Mouse (Mus musculus) ES-E14 (cell line): ENCODE data around the gene Fam83b. TPM values are rescaled to one million over a fixed set of nuclear protein-coding genes. Genes with fewer than 3 reads are reported as not detected.

Experiments
- DNase-seq: peaks from one replicate; pipeline ENCODE4 v3.0.0-alpha.2; 2013; ENCODE audit warnings: low read depth, low spot score
- H3K27ac ChIP-seq: 2 replicates; pipeline ENCODE4 v1.5.1; 2012; ENCODE audit warnings: low read depth, mild to moderate bottlenecking, low read length, moderate library complexity, mixed read lengths; ENCODE audit not compliant: poor library complexity, insufficient read depth, severe bottlenecking
- H3K36me3 ChIP-seq: 2 replicates; pipeline ENCODE4 v1.6.1; 2012; ENCODE audit warnings: mild to moderate bottlenecking, low read length, moderate library complexity, mixed read lengths; ENCODE audit not compliant: control insufficient read depth, poor library complexity, insufficient read depth, severe bottlenecking
- H3K4me1 ChIP-seq, 2 experiments: fragments of 150-350 bp in 1 of 2; sonication (generic) in 1 of 2; 2 replicates each; pipeline ENCODE4 v1.6.1; 2012; ENCODE audit warnings: low read length in 2 of 2, mild to moderate bottlenecking in 1 of 2, mixed read lengths in 1 of 2; ENCODE audit not compliant: control insufficient read depth in 2 of 2, insufficient read depth in 2 of 2, poor library complexity in 1 of 2
- H3K4me3 ChIP-seq, 2 experiments: fragments of 150-350 bp in 1 of 2; sonication (generic) in 1 of 2; 2 replicates each; pipeline ENCODE4 v1.5.1; 2012; ENCODE audit warnings: low read length in 2 of 2, low read depth in 1 of 2, mild to moderate bottlenecking in 1 of 2, mixed read lengths in 1 of 2; ENCODE audit not compliant: insufficient read depth in 1 of 2, poor library complexity in 1 of 2, severe bottlenecking in 1 of 2
- H3K9ac ChIP-seq: 2 replicates; pipeline ENCODE4 v1.6.1; 2012; ENCODE audit warnings: low read depth, mild to moderate bottlenecking, low read length, mixed read lengths; ENCODE audit not compliant: poor library complexity, insufficient read depth, severe bottlenecking
- H3K9me3 ChIP-seq: fragments of 150-350 bp; sonication (generic); 2 replicates; pipeline ENCODE4 v1.6.1; 2012; ENCODE audit warnings: low read depth, mild to moderate bottlenecking, low read length; ENCODE audit not compliant: control insufficient read depth, insufficient read depth
- CHD2 ChIP-seq: IDR thresholded peaks from 2 replicates; pipeline ENCODE4 v1.6.1; 2014; ENCODE audit warnings: mild to moderate bottlenecking, low read depth, low read length, inconsistent platforms
- HCFC1 ChIP-seq: IDR thresholded peaks from 2 replicates; pipeline ENCODE4 v1.6.1; 2012; ENCODE audit warnings: low read length, inconsistent platforms, borderline replicate concordance; ENCODE audit not compliant: insufficient read depth
- MAFK ChIP-seq: IDR thresholded peaks from 2 replicates; pipeline ENCODE4 v1.6.1; 2014; ENCODE audit warnings: mild to moderate bottlenecking, low read depth, low read length, inconsistent platforms; ENCODE audit not compliant: insufficient read depth
- ZC3H11A ChIP-seq: IDR thresholded peaks from 2 replicates; pipeline ENCODE4 v1.6.1; 2012; ENCODE audit warnings: low read depth, mild to moderate bottlenecking, inconsistent platforms, low read length, borderline replicate concordance
- ZNF384 ChIP-seq: IDR thresholded peaks from 2 replicates; pipeline ENCODE4 v1.6.1; 2012; ENCODE audit warnings: low read depth, low read length, inconsistent platforms
- in situ Hi-C, 2 experiments: fragments of 600-800 bp; cut with MboI; formaldehyde crosslinking; loops; one replicate each; pipeline ENCODE4 v1.15.1; 2025; ENCODE audit warnings: low sequenced_read_pairs in 2 of 2, inconsistent platforms in 1 of 2; ENCODE audit not compliant: unreplicated experiment in 2 of 2
- total RNA-seq: library from RNA; depleted of rRNA; stranded (reverse); fragments of 300-350 nt; gene quantifications from 2 replicates; pipeline ENCODE4 v1.2.3, GENCODE M21; 2012

The Fam83b gene
- total RNA-seq, 1 experiment: 0.76 TPM

GRCm38 (mm10) chr9:76553115-76553514, 13.8 kb downstream of the Fam83b start:
- Histone ChIP-seq H3K27ac (no peak overlapping the region), H3K4me3 (no peak overlapping the region), H3K9ac (no peak overlapping the region), H3K36me3 (no peaks in the 10 kb centered on the region), H3K9me3 (no peaks in the 10 kb centered on the region), H3K4me1 (no peaks in the 10 kb centered on the region)
- in situ Hi-C loops: no loop called here
- no peak for DNase-seq
- TF ChIP-seq HCFC1 (no peak), ZC3H11A (no peak), CHD2 (no peak), ZNF384 (no peak), MAFK (no peak)

- no peak for DNase-seq
- H3K36me3 ChIP-seq: no peaks in the 10 kb centered on the region
- H3K9ac ChIP-seq: no peak overlapping the region
- in situ Hi-C loops: no loop called here
- H3K9me3 ChIP-seq: no peaks in the 10 kb centered on the region
- no peak overlapping the region for H3K27ac ChIP-seq
- no peaks in the 10 kb centered on the region for H3K4me1 ChIP-seq
- TF ChIP-seq MAFK: no peak
- no peak for TF ChIP-seq ZC3H11A
- no peak for TF ChIP-seq ZNF384
- no peak overlapping the region for H3K4me3 ChIP-seq
These were observed 20.2 kb downstream of the Fam83b start for GRCm38 (mm10) chr9:76546714-76547113.

- in situ Hi-C loops: no loop called here
- no peak for TF ChIP-seq ZC3H11A
- TF ChIP-seq HCFC1: no peak
- no peak for TF ChIP-seq CHD2
- no peak for TF ChIP-seq MAFK
- no peak for TF ChIP-seq ZNF384
- DNase-seq: no peak
- H3K9ac ChIP-seq: no peak overlapping the region
- H3K27ac ChIP-seq: no peak overlapping the region
- H3K9me3 ChIP-seq: no peaks in the 10 kb centered on the region
- H3K4me3 ChIP-seq: no peak overlapping the region
- H3K36me3 ChIP-seq: no peaks in the 10 kb centered on the region
- H3K4me1 ChIP-seq: no peaks in the 10 kb centered on the region
These were observed 26.2 kb downstream of the Fam83b start for GRCm38 (mm10) chr9:76540684-76541083.

GRCm38 (mm10) chr9:76539953-76540621, 26.8 kb downstream of the Fam83b start:
- Histone ChIP-seq H3K36me3 (no peaks in the 10 kb centered on the region), H3K4me1 (no peaks in the 10 kb centered on the region), H3K27ac (no peak overlapping the region), H3K9me3 (no peaks in the 10 kb centered on the region), H3K9ac (no peak overlapping the region), H3K4me3 (no peak overlapping the region)
- in situ Hi-C loops: no loop called here
- no peak for DNase-seq
- TF ChIP-seq MAFK (no peak), ZNF384 (no peak), ZC3H11A (no peak), HCFC1 (no peak), CHD2 (no peak)

- Histone ChIP-seq H3K27ac (no peak overlapping the region), H3K4me1 (no peaks in the 10 kb centered on the region), H3K36me3 (no peaks in the 10 kb centered on the region), H3K9me3 (no peaks in the 10 kb centered on the region), H3K4me3 (no peak overlapping the region), H3K9ac (no peak overlapping the region)
- no peak for DNase-seq
- TF ChIP-seq CHD2 (no peak), HCFC1 (no peak), ZNF384 (no peak), MAFK (no peak), ZC3H11A (no peak)
- in situ Hi-C loops: no loop called here
These were observed 27.6 kb downstream of the Fam83b start for GRCm38 (mm10) chr9:76539271-76539670.
